Mouse (Mus musculus): Measurements from ENCODE around the gene Trio. TPM values are rescaled to one million over a fixed set of nuclear protein-coding genes. Genes with fewer than 3 reads are reported as not detected.

Trio gene
- 29.3 to 39.5 TPM (median 34.6 TPM) in 4 replicates for total RNA-seq (2023; ENCODE audit: inconsistent age)

DNA sequence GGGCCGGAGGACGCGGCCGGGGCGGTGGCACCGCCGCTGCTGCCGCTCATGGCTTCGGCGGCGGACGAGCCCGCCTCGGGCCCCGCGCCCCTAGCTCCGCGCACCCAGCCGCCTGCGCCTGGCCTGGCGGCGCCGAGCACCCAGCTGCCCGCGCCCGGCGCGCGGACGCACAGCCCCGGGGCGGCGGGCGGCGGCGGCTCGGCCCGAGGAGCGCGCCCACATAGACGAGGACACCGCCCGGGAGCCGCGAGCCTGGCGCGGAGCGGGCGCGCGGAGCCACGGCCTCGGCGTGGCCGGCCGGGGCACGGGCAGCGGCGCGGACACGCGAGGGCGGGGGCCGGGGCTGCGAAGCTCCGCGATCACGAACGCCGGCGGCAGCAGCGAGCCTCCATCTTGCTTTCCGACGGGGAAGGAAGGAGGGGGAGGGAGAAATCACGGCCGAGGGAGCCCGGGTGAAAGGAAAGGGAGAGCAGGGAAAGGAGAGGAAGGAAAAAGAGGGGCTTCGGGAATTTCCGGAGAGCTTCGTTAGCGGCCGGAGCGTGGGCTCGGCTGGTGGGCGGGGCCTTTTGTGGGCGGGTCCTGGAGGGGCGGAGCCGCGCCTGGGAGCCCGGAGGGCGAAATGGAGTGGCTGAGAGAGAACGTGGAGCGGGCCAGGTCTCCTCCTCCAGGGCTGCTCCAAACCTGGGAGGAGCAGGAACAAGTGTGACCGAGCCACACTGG is at the start of gene Trio:
TSS of gene Trio (minus strand) at position 402 of the 720 bp plus-strand sequence.

GRCm38 (mm10) chr15:27681419-27682187 is 344.0 kb downstream of the Trio start, which contains the start of gene Otulinl:
Otulinl (minus strand) TSS chr15:27681579.

Other genes starting within 250 kb of the Trio start
- gene Dnah5, start 177.9 kb upstream of the Trio start, total RNA-seq (2023; ENCODE audit: inconsistent age) = not detected in 4 replicates